Mouse (Mus musculus) ovary, postnatal 10 days (tissue): ENCODE measurements around the gene Plekhh3.
A peak's percentile ranks its signal among the peaks of the same experiment; 100 is the strongest.

Experiments
- DNase-seq: peaks from one replicate; pipeline ENCODE4 v3.0.0; 2022; ENCODE audit warnings: low spot score

Plekhh3 gene

DNA sequence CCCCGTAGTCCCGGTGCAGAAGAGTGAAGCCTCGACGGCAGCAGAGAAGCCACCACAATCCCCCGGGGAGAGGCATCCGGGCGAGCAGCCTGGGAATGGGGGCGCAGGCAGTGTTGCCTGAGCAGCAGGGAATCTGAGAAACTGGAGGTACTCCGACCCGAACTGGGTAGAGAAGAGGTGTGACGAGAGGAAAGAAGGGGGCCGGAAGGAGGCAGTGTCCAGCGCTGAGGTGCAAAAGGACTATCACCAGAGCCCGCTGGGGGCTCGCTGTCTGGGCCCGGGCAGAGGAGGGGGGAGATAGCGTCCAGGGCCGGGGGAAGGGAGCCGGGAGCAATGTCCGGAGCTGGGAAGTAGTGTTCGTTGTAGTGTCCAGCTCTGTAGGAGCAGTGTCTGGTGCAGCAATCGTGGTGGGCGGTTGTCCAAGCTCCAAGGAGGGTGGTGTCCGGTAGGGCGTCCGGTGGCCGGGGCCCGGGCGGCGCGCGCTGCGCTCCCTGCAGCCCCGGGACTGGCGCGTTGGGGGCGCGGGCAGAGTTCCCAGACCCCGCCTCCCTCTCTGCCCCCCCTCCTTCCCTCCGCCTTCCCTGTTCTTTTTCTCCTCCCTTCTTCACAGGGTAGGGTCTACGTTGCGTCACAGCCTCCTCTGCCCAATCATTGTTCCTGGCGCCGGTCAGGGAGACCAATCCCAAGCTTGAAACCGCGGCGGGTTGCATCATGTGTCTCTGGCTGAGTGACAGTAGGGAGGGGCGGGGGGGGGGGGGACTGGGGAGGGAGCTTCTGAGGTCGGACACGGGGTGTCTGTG lies at the start of gene Plekhh3:
Gene Plekhh3 (minus strand): TSS at position 541 of the 800 bp plus-strand sequence.
- DNase-seq: peak; percentile 71

DNA sequence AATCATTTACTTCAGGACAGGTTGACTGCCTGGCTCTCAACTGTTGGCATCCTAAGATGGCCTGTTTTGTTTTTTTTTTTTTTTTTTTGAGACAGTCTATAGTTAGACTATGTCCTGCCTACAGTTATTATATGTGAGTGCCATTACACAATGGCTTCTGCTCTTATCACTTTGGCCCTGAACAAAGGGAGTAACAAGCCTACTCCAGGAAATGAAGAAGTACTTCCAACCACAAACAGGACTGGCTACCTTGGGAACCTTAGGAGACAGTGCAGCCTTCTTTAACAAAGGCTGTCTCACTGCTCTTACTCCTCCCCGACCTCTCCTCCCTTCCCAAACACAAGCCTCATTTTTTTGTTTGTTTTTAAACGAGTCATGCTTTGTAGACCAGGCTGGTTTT lies 49.7 kb upstream of the Plekhh3 start:
- DNase-seq: no peak

DNA sequence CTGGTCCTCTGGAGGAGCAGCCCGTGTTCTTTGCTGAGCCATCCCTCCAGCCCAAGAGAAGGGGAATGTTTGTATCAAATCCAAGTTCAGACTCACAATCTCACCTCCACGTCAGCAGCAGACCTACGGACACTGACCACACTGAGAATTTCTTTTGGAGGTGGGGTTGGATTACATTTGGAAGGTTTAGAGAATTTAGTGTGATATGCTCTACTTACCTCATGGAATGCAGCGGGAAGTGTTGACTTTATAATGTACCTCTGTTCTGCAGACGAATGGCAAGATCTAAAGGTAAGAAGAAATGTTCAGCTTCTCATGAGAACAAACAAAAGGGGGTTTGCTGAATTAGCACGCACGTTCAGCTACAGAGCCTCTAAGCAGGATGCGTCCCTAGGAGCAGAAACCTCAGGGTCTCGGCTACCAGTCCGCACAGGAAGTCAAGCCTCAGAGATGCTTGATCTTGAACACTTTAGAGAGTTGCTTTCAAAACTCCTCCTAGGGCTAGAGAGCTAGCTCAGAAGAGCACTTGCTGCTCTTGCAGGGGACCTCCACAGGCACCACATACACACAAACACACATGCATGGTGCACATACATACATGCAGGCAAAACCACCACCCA lies 47.4 kb upstream of the Plekhh3 start:
- no peak for DNase-seq

DNA sequence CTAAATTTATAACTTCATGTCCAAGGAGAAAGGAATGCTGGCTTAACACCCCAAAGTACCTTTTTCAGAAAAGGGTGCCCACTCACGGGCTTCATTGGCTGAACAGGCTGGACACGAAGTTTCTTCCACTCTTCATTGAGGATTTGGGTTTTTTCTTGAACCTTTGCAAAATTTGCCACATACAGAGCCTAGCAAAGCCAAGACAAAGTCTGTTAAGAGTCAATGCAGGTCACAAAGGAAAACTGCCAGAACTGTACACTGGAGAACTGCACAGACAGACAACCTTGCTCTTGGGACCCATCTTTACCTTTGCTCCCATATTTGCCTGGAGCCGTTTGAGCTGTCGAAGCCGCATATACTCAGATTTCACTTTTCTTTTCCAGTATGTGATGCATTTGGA lies 45.8 kb upstream of the Plekhh3 start:
- no peak for DNase-seq

DNA sequence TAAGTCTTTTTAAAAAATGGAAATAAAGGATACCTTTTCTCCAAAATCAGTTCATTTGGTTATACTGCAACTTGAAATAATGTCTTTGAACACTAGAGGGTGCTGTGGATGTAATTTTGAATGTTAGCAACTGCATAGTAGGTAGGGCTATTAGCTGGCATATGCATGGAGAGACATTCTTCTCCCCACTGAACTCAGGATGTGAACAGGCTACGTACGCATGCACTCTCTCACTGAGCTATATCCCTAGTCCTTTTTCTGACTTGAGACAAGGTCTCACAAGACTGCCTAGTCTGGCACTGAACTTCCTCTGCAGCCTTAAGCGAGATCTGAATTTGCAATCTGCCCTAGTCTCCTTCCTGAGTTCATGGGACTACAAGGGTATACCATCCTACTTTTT lies 40.8 kb upstream of the Plekhh3 start:
- no peak for DNase-seq

DNA sequence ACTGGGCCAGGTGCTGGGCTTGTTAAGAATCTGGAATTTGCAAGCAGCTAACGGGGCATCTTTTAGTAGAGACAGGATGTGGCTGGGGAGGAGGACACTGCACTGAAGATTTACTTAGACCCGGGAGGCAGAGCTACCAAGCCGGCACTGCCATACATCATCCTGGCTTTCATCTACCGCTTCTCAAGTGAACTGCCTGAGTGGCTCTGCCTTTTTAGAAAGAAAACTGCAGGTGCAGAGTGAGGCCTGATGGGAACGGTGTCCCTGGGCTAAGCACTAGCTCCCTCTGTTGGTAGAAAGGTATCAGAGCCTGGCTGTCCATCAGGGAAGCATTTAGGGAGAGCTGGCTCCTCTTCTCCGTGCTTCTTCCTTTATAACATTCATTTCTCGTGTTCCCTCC lies 29.8 kb upstream of the Plekhh3 start:
- DNase-seq: no peak

DNA sequence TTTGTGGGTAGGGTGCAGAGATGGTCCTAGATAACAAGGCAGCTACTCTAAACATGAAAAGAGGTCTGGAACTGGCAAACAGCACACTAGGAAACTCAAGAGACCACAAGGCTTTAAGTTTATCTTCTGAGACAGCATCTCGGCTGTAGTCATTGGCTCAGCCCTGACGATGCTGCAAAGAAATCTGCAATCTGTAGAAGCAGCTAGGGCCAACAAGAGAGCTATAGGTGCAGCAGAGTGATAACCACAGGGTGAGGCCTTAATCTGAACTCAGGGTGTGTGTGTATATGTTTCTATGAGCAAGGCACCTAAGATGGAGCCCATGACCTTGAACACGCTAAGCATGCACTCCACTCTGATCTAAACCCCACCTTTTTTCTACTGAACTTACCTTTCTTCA lies 28.4 kb upstream of the Plekhh3 start:
- no peak for DNase-seq

DNA sequence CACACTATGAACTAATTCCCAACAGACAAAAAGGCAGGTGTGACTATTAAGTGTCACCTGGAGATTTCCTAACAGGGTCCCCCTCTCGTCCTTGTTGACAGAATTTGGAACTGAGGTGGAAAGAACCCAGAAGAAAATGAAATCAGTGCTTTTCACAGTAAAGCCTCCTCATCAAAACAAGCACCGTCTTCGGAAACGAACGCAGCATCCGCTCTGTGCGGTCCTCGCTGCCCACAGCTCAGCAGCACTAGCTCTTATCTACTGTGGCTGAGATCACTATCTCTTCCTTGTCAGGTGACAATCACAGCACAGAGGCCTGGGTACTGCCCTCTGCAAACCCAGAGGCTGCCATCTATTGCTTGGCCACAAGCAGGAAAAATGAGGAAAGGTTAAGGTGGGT lies 25.0 kb upstream of the Plekhh3 start:
- no peak for DNase-seq

DNA sequence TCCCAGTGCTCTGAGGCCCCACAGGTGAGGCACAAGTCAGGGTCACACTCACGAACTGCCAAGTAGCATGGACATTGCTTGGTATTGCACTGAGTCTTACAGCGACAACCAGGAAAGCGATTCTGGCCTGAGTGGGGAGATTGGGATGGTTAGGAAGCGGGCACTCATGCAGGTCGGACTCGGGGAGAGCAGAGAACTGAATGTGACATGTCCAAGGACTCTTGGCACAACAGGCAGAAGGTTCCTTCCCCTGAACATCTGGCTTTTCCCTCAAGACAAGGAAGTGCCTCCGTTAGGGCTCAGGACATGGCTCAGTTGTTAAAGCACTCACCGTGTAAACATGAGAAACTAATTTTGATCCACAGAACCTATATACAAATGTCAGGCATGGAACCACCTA lies 24.4 kb upstream of the Plekhh3 start:
- no peak for DNase-seq

DNA sequence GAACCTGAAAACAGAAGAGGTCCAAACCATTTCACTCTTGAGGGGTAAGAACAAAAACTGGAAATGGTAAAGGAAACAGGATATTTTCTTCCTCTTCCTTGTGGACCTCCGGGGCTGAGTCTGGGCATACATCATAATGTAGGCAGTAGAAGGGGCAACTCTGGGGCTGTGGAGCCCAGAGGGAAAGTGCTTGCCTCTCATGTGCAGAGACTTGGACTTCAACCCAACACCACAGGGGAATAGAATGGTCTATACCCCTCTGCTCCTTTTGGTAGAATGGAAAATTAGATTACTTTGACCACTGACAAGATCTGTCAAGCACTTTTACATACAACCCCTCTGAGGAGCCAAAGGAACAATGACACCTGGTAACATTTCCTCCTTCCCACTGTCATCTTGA lies 23.9 kb upstream of the Plekhh3 start:
- no peak for DNase-seq

DNA sequence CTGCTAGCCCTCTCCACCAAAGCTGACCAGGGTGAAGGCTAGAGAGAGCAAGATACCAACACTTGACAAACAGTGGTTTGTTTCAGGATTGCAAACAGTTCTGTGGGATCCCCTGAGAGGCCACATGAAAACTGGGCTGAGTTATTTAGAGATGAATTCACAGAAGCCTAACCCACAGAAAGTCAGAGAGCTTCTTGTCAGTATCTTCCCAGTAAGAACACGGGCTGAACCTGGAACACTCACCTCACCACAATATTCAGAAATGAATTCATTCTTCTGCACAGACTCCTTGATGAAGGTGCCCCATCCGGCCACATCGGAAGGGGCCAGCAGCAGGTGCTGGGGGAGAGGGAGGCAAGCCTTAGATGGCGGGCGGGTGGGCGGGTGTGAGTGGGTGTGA lies 23.5 kb upstream of the Plekhh3 start:
- no peak for DNase-seq

DNA sequence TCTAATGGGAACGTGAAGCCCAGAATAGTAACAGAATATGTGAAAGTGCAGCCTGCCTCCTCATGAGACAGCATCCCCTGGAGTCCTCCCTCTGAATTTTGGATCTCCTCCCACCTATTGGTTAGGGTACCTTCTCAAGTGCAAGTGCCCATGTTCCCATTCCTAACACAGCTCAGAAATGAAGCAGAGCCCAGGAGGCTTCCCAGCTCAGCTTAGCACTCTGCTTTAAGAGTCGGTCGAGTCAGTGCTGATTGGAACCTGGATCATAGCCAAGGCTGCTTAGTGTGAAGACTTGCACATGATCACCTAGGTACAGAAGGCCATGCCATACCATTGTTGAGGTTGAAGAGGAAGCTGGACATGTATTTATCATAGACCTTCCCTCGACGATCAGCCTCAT lies 23.0 kb upstream of the Plekhh3 start:
- no peak for DNase-seq

DNA sequence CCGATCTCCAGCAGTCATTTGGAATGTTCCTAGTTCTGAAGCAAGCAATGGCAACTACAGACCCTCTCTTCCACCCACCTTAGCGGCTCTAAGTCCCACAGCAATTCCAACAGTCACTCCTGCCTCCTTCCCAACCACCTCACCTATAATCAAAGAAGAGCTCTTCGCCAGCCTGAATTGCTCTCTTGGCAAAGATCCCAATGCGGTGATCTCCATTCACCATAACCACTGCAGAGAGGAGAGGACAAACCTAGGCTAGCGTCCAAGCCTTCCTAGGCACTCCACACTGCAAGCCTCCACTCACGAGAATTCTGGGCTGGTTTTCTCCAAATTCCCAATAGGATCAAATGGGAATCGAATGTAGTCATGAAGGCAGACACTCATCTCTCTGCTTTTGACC lies 21.9 kb upstream of the Plekhh3 start:
- DNase-seq: no peak

DNA sequence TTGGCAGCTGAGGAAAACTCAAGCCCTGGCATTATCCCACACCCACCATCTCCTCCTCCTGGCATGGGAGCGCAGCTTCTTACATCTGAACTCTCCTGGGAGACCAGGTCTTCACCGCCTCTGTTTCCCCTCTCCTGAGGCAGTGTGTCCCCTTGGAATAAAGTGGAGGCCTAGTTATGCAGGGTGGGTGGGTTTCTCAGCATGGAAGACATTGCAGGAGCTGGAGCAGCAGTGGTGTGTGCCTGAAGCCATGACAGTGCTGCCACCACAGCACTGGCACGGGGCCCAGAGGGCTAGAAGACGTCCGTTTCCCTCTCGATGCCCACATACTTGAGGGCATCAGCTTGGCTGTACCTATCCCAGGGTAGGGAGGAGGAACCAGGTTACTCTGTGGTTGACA lies 21.5 kb upstream of the Plekhh3 start:
- no peak for DNase-seq

DNA sequence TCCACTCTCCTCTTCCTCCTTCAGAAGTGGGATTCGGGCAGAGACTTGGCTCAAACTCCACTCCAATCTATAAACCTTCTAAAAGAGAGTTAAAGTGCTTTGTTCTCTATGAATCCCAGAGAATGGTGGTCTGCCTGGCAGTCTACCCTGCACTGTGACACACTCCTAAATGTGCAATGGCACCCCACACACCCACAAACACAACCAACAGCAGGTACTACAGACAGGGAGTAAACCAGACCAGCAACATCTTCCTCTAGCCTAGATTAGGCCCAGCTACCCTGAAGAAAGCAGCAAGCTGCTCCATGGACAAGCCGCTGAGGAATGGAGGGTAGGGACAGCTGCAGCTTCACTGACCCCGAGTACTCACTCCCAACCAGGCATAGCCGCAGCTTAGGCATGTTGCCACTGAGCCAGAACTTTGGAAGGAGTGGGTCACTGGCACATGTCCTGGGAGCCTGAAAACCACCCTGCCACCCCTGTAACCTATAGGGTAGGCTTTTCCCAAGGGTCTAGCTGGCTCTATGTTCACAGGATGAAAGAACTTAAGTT lies 20.8 kb upstream of the Plekhh3 start:
- DNase-seq: no peak

DNA sequence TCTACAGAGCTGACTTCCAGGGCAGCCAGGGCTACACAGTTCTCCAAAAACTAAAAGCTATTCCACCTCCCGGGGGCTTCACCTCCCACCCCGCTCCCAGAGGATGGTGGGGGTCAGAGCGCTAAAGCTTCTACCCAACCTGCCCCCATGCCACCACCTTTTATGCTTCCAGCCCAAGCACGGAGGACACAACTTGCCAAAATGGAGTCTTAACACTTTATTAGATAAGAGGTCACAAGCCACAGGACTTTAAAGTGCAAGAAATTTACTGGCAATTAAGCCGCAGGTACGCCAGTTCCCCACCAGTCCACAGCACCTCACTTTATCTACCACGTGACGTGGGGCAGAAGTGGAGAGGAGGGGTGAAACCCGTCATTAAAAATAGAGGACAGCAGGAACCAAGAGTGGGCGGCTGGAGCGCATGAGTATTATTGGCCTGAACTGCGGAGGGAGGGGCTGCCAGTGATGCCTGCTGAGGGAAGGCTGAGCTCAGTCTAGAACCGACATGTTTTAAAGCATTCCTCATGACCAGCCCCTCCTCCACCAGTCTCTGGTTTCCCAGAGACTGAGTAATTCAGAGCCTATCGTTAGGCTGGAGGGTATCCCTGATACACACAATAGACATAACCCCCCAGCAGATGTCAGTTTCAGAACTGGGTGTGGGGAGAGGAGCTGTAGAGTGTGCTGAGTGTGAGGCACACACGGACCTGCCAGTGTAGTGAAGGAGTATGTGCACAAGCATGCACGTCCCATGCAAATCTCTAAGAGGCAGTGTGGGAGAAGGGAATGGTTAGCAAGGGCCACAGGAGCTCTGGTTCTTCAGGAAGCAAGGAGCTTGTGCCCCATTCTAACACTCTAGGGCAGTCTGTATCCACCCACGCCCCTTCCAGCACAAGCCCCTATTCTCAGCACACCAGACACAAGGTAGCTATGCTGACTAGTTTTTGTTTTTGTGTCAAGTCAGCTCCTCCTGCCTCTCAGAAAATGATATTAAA lies 20.1 kb upstream of the Plekhh3 start:
- no peak for DNase-seq

DNA sequence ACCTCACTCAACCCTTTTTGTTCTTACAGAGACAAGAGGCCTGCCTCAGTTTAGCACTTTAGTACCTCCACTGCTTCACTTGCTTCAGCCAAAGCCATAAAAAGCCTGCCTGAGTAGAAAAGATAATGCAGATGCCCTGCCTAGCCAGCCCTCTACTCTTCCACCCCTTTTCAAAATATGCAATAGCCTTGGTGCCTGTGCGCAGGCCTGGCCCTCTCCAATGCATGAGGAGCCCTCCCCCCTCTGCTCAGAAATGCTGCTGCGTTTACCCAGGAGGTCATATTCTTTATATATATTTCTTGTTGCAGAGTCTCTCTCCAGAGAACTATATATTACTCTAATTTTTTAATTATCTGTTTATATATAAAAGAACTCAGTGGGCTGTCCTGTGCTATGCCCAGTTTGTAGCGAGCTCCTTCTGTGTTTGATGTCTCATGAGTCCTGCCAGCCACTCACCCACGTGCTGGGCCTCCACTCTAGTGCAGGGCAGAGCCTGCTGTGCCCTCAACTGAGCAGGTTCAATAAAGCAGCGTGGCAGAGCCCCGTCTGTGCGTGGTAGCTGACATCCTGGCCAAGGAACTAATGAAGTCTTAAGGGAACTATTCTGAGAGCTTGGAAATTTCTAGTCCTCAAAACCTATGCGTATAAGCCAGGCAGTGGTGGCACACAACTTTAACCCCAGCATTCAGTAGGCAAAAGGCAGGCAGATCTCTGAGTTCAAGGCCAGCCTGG lies 19.2 kb upstream of the Plekhh3 start:
- DNase-seq: no peak

DNA sequence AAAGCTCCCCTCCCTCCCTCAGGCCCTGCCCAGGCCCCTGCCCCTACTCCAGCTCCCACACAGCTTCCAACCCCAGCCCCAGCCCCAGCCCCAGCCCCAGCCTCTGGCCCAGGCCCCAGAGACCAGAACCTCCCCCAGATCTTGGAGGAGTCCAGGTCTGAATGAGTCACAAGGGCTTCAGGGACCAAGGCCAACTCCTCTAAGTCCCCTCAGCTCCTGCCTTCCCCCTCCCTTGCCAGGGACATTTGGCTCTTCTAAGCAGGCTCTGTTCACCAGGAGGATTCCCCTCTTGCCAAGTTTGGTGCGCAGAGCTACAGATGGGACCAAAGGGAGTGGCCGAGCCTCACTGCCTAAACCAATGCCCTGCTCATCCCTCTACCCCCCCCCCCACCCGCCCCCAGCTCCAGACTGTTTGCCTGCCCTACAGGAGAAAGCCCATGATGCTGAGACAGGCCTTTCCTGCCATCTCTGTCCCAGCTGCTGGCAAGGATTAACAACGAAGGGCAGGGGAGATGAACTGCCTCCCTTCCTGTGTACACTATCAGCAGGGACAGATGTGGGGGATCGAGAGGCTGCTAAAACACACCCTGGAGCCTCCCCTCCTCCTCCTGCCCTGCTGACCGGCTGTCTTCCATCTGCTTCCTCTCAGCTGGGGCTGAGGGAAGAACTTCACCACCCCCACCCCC lies 18.5 kb upstream of the Plekhh3 start:
- DNase-seq: no peak

DNA sequence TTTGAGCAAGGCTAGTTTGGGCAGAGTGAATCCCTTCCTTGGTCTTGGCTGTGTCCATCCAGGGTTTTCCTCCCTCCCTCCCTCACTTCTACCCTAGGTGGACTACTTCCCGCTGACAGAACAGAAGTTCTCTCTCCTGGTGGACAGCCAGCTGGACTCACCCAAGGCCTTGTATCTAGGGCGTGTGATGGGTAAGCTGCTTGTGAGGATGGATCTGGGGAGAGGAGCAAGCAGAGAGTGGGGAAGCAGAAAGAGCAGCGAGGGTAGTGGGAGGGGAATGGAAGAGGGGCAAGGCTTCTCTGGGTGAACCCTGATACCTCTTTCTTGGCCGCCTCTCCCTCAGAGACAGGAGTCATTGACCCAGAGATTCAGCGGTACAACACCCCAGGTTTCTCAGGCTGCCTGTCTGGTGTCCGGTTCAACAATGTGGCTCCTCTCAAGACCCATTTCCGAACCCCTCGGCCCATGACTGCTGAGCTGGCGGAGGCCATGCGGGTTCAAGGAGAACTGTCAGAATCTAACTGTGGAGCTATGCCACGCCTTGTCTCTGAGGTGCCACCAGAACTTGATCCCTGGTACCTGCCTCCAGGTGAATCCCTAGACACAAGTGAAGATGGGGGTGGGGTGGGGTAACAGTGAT lies 17.1 kb upstream of the Plekhh3 start:
- DNase-seq: no peak

DNA sequence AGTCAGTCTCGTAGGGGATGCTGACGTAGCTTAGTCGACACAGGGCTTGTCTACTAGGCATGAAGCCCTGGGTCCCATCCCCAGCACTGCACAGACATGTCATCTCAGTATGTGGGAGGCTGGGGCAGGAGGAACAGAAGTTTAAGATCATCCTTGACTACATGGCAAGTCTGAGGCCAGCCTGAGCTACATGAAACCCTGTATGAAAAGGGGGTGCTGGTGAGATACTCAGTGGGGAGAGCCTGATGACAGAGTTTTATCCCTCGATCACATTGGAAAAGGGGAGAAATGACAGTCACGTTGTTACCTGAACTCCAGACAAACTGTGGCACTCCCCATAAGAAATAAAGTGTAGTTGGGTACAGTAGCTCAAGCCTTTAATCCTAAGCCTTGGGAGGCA lies 16.4 kb upstream of the Plekhh3 start:
- DNase-seq: no peak
